Mouse (Mus musculus) lung, adult 2 months (tissue): Measurements from ENCODE around the gene Ciao2a.

Source experiments
- CTCF ChIP-seq: fragments of 200-500 bp; IDR thresholded peaks from 2 replicates; pipeline ENCODE4 v1.5.1; 2011; ENCODE audit warnings: mild to moderate bottlenecking, low read length, control low read depth; ENCODE audit not compliant: insufficient read depth
- POLR2A ChIP-seq: fragments of 200-500 bp; IDR thresholded peaks from 2 replicates; pipeline ENCODE4 v1.6.1; 2011; ENCODE audit warnings: low read depth, mild to moderate bottlenecking, control low read depth, low read length, borderline replicate concordance; ENCODE audit errors: extremely low read depth

DNA sequence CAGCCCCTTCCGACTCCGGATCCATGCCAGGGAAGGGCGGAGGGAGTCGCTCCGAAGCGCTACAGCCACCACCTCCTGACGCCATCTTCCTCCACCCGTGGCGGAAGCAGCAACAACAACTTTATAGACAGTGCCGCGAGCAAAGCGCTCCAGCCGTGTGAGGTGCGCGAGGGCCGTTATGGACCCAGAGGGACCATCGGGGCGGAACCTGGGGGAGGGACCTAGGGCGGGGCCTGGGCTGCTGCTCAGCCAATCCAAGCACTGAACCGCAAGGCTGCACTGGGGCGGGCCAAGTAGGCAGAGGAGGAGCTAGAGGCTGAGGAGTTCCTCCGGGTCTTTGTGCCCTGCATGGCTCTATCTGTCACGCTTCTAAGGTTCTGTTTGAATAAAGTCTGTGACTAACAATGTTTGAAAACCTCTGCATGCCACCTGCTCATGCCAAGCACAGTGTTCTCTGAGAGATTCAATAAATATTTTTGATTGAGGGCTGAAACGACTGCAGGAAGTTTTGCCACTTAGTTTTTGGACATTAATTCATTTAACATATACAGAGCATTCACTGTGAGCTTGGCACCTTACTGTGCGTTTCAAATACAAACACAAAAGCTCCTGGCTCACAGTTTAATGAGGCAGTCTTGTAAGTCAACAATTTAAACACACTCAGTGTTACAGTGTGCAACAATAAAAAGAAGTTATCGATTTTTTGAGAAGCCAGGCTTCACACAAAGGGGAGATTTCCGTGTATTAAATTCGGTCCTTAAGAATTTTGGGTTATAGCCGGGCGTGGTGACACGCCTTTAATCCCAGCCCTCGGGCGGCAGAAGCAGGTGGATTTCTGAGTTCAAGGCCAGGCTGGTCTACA lies 1.5 kb upstream of the Ciao2a start:
- TF ChIP-seq CTCF, result no peak
- peak; percentile 98 for TF ChIP-seq POLR2A
